Mouse (Mus musculus) midbrain, embryonic 10.5 days (tissue): ENCODE data around the gene Gas7. TPM values are rescaled to one million over a fixed set of nuclear protein-coding genes. Genes with fewer than 3 reads are reported as not detected.

Experiments used
- DNase-seq: peaks from one replicate; pipeline ENCODE4 v3.0.0-alpha.2; 2017; ENCODE audit warnings: low spot score
- H3K27ac ChIP-seq: fragments of 300-500 bp; sonication (generic); replicated peaks from 2 replicates; pipeline ENCODE4 v1.5.1; 2016; ENCODE audit warnings: mild to moderate bottlenecking
- H3K27me3 ChIP-seq: fragments of 300-500 bp; sonication (generic); 2 replicates; pipeline ENCODE4 v1.6.1; 2016; ENCODE audit warnings: low read depth, mild to moderate bottlenecking; ENCODE audit not compliant: poor library complexity, severe bottlenecking
- H3K36me3 ChIP-seq: fragments of 300-500 bp; sonication (generic); 2 replicates; pipeline ENCODE4 v1.6.1; 2016; ENCODE audit warnings: mild to moderate bottlenecking, moderate library complexity
- H3K4me1 ChIP-seq: fragments of 300-500 bp; sonication (generic); 2 replicates; pipeline ENCODE4 v1.6.1; 2016
- H3K4me3 ChIP-seq: fragments of 300-500 bp; sonication (generic); 2 replicates; pipeline ENCODE4 v1.5.1; 2016; ENCODE audit warnings: mild to moderate bottlenecking, moderate library complexity
- H3K9me3 ChIP-seq: fragments of 300-500 bp; sonication (generic); replicated peaks from 2 replicates; pipeline ENCODE4 v1.6.1; 2016; ENCODE audit warnings: mild to moderate bottlenecking
- WGBS: fragments of 180-500 bp; shearing (Covaris S2); methylation state at CpG from one replicate; pipeline ENCODE4 v1.1.7; 2016; 5-methylcytosine and 5-hydroxymethylcytosine counted together
- polyA plus RNA-seq: library from polyadenylated mRNA; unstranded; fragments of >200 nt; fragmentation: Nextera tagmentation; extraction: Ambion mirVana; gene quantifications from 2 replicates; pipeline ENCODE4 v1.2.1, GENCODE M21; 2016

Gas7 gene
- polyA plus RNA-seq, 1 experiment from 2014 or later, result 2.9 TPM

GRCm38 (mm10) chr11:67628522-67628921 lies 173.3 kb downstream of the Gas7 start:
- H3K4me3 ChIP-seq, result no peak overlapping the region
- H3K4me1 ChIP-seq, result no peaks in the 10 kb centered on the region
- DNase-seq, result no peak
- H3K9me3 ChIP-seq, result no peaks in the 10 kb centered on the region
- no peak overlapping the region for H3K27ac ChIP-seq
- WGBS, result 89% methylated on average over 2 of the region's 2 CpGs
- no peaks in the 10 kb centered on the region for H3K36me3 ChIP-seq
- no peaks in the 10 kb centered on the region for H3K27me3 ChIP-seq

GRCm38 (mm10) chr11:67632906-67633305 lies 177.7 kb downstream of the Gas7 start:
- H3K4me3 ChIP-seq, result no peak overlapping the region
- H3K4me1 ChIP-seq, result 0 out of 2 replicates have a peak, but pooled peaks cover 7% of the 10 kb centered on the region
- H3K27ac ChIP-seq, result no peak overlapping the region
- no peaks in the 10 kb centered on the region for H3K27me3 ChIP-seq
- DNase-seq, result no peak
- H3K36me3 ChIP-seq, result no peaks in the 10 kb centered on the region
- 80% methylated on average over 8 of the region's 8 CpGs for WGBS
- no peaks in the 10 kb centered on the region for H3K9me3 ChIP-seq

DNA sequence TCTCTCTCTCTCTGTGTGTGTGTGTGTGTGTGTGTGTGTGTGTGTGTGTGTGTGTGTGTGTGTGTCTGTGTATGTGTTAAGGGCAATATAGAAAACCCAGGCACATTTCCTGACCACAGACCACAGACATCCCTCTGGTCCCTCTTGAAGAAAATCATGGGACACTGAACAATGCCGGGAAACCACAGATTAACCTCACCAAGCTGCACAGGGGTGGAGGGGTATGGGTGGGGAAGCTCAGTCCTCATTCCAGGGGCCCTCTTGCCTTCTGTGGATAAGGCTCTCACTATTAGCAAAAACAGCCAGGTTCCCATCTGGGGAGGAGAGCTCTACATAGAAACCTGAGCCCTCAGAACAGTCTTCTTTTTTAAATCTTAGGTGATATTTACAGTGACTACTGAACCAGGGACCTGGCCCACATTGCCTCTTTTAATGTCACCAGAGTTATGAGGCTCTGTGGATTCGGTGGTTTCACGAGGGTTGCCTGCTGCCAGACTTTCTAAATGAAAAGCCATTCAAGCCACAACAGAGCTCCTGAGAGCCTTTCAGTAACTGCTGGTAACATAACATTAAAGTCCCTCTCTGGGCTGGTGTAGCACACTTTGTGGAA lies 178.5 kb downstream of the Gas7 start:
- 83% methylated on average over 3 of the region's 3 CpGs for WGBS
- Histone ChIP-seq H3K27me3 (no peaks in the 10 kb centered on the region), H3K9me3 (no peaks in the 10 kb centered on the region), H3K4me3 (no peak overlapping the region), H3K27ac (no peak overlapping the region), H3K4me1 (0 out of 2 replicates have a peak, but pooled peaks cover 7% of the 10 kb centered on the region), H3K36me3 (no peaks in the 10 kb centered on the region)
- DNase-seq, result no peak

GRCm38 (mm10) chr11:67636201-67636600 lies 181.0 kb downstream of the Gas7 start:
- H3K27me3 ChIP-seq, result no peaks in the 10 kb centered on the region
- WGBS, result 76% methylated on average over 4 of the region's 4 CpGs
- H3K36me3 ChIP-seq, result no peaks in the 10 kb centered on the region
- H3K27ac ChIP-seq, result no peak overlapping the region
- no peak for DNase-seq
- H3K9me3 ChIP-seq, result no peaks in the 10 kb centered on the region
- 0 out of 2 replicates have a peak, but pooled peaks cover 7% of the 10 kb centered on the region for H3K4me1 ChIP-seq
- H3K4me3 ChIP-seq, result no peak overlapping the region

DNA sequence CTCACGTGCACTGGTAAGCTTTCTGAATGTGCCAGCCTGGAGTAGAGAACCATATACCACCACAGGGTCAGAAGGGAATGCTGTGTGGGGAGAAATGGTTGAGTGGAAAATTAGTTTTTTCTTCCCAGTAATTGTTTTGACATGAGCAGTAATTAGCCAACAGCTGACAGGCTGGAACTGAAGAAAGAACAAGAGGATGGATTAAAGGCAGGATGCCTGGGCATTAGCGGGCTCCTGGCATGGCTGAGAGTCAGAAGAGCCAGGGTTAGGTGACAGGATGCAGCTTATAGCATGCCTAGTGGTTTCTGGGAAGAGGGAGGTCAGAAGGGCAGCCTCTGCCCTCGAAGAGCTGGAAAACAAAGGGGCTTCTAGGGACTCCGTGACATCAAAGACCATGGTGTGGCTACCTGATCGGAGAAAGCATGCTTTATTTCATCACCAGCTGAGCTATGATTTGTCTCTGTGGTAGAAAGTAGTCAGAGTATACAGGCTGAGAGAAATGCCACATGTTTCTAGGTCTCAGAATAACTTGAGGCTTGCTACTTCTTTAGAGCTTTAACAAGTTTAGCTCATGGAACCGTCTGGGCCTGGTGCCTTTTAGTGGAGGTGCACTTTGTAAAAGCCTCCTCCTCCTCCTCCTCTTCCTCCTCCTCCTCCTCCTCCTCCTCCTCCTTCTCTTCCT lies 181.8 kb downstream of the Gas7 start:
- no peak for DNase-seq
- H3K27me3 ChIP-seq, result no peaks in the 10 kb centered on the region
- H3K4me3 ChIP-seq, result no peak overlapping the region
- no peaks in the 10 kb centered on the region for H3K36me3 ChIP-seq
- H3K9me3 ChIP-seq, result no peaks in the 10 kb centered on the region
- WGBS, result 58% methylated on average over 6 of the region's 6 CpGs
- H3K27ac ChIP-seq, result no peak overlapping the region
- 0 out of 2 replicates have a peak, but pooled peaks cover 7% of the 10 kb centered on the region for H3K4me1 ChIP-seq

DNA sequence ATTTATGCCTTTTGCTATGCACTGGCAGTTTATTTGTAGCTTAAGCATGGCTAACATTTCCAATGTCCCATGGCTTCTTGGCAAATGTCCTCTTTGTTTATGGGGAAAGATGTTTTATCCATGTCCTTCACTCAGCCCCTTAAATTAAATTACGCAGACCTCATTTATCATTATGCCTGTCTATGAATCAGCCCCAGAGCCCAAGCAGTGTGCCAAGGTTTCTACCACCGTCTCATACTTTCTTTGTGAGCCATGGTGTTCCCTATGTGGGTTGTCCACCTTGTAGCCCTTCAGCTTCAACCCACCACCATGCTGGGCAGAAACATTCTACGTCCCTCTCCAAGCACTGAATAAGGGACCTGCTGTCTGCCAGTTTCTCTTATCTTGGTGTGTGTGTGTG lies 183.2 kb downstream of the Gas7 start:
- no peak overlapping the region for H3K27ac ChIP-seq
- no peak for DNase-seq
- H3K4me3 ChIP-seq, result no peak overlapping the region
- H3K36me3 ChIP-seq, result no peaks in the 10 kb centered on the region
- 93% methylated on average over 3 of the region's 3 CpGs for WGBS
- H3K27me3 ChIP-seq, result no peaks in the 10 kb centered on the region
- H3K9me3 ChIP-seq, result no peaks in the 10 kb centered on the region
- H3K4me1 ChIP-seq, result 0 out of 2 replicates have a peak, but pooled peaks cover 7% of the 10 kb centered on the region

DNA sequence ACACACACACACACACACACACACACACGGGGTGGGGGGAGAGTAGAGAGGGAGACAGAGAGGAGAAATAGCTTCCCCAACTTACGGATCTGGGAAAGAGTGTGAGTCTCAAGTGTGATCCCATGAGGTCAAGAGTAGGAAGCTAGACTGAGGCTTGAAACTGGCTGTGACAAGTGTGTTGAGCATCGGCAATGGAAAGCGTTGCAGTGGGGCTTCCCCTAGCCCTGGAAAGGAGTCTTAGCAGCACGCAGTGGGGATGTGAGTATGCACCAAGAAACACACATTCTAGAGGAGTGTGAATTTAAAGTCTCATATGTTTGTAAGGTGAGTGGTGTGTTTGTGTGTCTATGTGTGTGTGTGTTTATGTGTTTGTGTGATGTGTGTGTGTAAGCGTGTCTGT lies 185.1 kb downstream of the Gas7 start:
- Histone ChIP-seq H3K4me3 (no peak overlapping the region), H3K36me3 (no peaks in the 10 kb centered on the region), H3K27ac (no peak overlapping the region), H3K27me3 (no peaks in the 10 kb centered on the region), H3K9me3 (no peaks in the 10 kb centered on the region), H3K4me1 (0 out of 2 replicates have a peak, but pooled peaks cover 7% of the 10 kb centered on the region)
- 90% methylated on average over 6 of the region's 6 CpGs for WGBS
- no peak for DNase-seq

GRCm38 (mm10) chr11:67642421-67642820 lies 187.2 kb downstream of the Gas7 start:
- Histone ChIP-seq H3K4me1 (no peaks in the 10 kb centered on the region), H3K9me3 (no peaks in the 10 kb centered on the region), H3K27me3 (no peaks in the 10 kb centered on the region), H3K36me3 (no peaks in the 10 kb centered on the region), H3K27ac (no peak overlapping the region), H3K4me3 (no peak overlapping the region)
- 95% methylated on average over 8 of the region's 8 CpGs for WGBS
- no peak for DNase-seq

DNA sequence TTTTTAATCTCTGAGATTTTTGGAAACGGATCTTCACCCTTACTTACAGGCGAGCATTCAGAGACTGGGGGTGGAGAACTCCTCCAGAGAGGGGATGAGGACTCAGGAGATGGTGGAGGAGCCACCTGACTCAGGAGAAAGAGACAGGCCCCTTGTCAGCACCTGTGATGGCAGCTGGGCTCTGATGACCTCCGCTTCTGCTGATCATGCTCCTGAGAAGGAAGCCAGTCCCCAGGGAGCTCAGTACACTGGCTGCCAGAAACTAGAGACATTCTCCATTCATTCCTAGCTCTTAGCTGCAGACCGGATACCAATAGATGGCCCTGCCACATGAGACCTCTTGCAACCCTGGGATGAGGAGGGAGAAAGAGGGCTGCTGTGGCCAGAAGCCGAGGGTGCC lies 187.6 kb downstream of the Gas7 start:
- no peaks in the 10 kb centered on the region for H3K36me3 ChIP-seq
- no peak overlapping the region for H3K27ac ChIP-seq
- no peaks in the 10 kb centered on the region for H3K4me1 ChIP-seq
- DNase-seq, result no peak
- 84% methylated on average over 5 of the region's 5 CpGs for WGBS
- H3K9me3 ChIP-seq, result no peaks in the 10 kb centered on the region
- no peak overlapping the region for H3K4me3 ChIP-seq
- no peaks in the 10 kb centered on the region for H3K27me3 ChIP-seq

DNA sequence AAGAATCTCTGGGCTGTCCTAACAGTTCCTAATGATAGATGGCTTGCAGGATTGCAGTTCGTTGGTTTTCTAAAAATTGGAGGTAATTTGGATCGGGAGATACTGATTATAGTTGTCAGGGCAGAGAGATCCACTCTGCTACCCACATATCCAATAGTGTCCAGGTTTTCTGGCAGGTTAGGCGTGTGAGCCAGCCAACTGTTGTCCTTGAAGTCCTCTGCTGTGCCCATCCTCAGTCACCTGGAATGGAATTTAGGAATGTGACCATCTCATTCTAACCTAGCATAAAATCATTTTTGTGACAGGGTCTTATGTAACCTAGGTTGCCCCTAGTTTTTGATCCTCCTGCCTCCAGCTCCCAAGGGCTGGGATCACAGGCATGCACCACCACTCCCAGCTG lies 188.2 kb downstream of the Gas7 start:
- H3K27me3 ChIP-seq, result no peaks in the 10 kb centered on the region
- 86% methylated on average over 3 of the region's 3 CpGs for WGBS
- H3K36me3 ChIP-seq, result no peaks in the 10 kb centered on the region
- H3K4me1 ChIP-seq, result no peaks in the 10 kb centered on the region
- H3K9me3 ChIP-seq, result no peaks in the 10 kb centered on the region
- no peak overlapping the region for H3K27ac ChIP-seq
- H3K4me3 ChIP-seq, result no peak overlapping the region
- no peak for DNase-seq

DNA sequence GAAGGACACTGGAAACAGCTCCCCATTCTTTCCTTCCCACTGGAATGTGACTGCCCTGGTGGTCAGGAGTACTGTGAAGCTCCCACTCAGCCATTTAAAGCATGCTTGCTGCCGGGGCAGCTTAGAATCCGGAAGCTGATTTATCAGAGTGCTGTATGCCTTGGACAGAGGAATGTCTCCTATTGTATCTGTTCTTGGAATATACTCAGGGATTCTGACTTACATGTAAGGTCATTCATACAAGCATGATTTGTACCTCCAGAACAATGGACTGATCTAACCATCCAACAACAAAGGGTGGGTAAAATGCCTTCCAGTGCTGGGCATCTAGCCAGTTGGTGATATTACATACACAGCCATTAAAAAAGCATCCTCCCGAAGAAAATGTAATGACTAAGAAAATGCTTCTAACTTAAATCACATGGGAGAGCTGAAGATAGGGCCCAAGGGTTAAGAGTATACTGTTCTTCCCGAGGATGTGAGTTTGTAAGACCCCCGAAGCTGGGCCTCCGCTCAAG lies 189.5 kb downstream of the Gas7 start:
- WGBS, result 90% methylated on average over 6 of the region's 6 CpGs
- no peak for DNase-seq

GRCm38 (mm10) chr11:67647745-67648144 lies 192.5 kb downstream of the Gas7 start:
- Histone ChIP-seq H3K36me3 (no peaks in the 10 kb centered on the region), H3K27me3 (no peaks in the 10 kb centered on the region), H3K4me3 (no peak overlapping the region), H3K9me3 (no peaks in the 10 kb centered on the region), H3K27ac (no peak overlapping the region), H3K4me1 (peaks cover 8% of the 10 kb centered on the region)
- peak; percentile 74 for DNase-seq
- WGBS, result 35% methylated on average over 5 of the region's 5 CpGs

More for the DNA sequence above, 189.5 kb downstream of the Gas7 start:
- H3K27ac ChIP-seq, result no peak overlapping the region
- H3K4me3 ChIP-seq, result no peak overlapping the region
- no peaks in the 10 kb centered on the region for H3K4me1 ChIP-seq
- H3K27me3 ChIP-seq, result no peaks in the 10 kb centered on the region
- H3K36me3 ChIP-seq, result no peaks in the 10 kb centered on the region
- H3K9me3 ChIP-seq, result no peaks in the 10 kb centered on the region

DNA sequence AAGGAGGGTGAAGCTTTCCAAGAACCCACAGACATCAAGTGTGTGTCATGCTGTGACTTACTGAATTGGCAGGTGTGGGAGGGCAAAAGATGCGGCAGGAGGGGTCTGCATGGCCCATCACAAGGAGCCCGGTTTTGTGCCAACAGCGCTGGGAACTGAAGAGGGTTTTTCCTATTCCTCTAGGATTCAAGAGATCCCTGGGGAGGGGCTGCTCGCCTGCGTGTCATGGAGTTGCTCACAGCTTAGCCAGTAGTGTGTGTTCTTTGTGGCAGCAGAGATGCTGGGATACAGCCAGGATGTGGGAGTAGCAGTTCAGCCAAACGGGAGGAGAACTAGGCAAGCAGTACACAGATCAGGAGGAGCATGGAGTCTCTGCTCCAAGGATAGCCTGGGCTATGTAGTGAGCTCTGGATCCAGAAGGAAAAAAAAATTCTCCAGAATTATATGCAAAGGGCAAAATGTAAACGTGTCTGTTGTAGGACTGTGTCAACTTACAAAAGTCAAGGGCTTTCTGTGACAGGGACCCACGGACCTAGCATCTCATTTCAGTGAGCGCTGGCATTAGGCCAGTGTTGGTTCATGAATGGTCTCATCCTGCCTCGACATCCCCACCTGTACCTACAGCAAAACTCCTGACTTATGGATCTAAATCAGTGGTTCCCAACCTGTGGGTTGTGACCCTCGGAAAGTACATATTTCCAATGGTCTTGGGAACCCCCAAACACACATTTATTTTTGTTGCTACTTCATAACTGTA lies 193.6 kb downstream of the Gas7 start:
- Histone ChIP-seq H3K27me3 (no peaks in the 10 kb centered on the region), H3K36me3 (no peaks in the 10 kb centered on the region), H3K4me1 (peaks cover 17% of the 10 kb centered on the region), H3K27ac (no peak overlapping the region), H3K9me3 (no peaks in the 10 kb centered on the region), H3K4me3 (no peak overlapping the region)
- WGBS, result 82% methylated on average over 11 of the region's 11 CpGs
- DNase-seq, result no peak
